Mouse (Mus musculus) embryonic fibroblast, embryonic 13.5 days (primary cell): Measurements from ENCODE around the gene 2510002D24Rik. TPM values are rescaled to one million over a fixed set of nuclear protein-coding genes. Genes with fewer than 3 reads are reported as not detected.
"Not testable (repeated sequence)": the region's sequence is repeated elsewhere in the genome, so short reads cannot be mapped to it uniquely, and the experiment has no call there.

Source experiments
- H3K27ac ChIP-seq: 2 replicates; pipeline ENCODE4 v1.5.1; 2012; ENCODE audit warnings: low read length, control low read depth, inconsistent platforms; ENCODE audit not compliant: insufficient read depth
- H3K4me1 ChIP-seq: 2 replicates; pipeline ENCODE4 v1.6.1; 2011; ENCODE audit warnings: low read length; ENCODE audit not compliant: control insufficient read depth, insufficient read depth
- H3K4me3 ChIP-seq: 2 replicates; pipeline ENCODE4 v1.5.1; 2011; ENCODE audit warnings: mild to moderate bottlenecking, control low read depth, low read length; ENCODE audit not compliant: insufficient read depth
- CTCF ChIP-seq: IDR thresholded peaks from 2 replicates; pipeline ENCODE4 v1.5.1; 2011; ENCODE audit warnings: mild to moderate bottlenecking, control low read depth, low read length, moderate library complexity, borderline replicate concordance; ENCODE audit not compliant: insufficient read depth
- POLR2A ChIP-seq: IDR thresholded peaks from 2 replicates; pipeline ENCODE4 v1.6.1; 2011; ENCODE audit warnings: low read depth, mild to moderate bottlenecking, control low read depth, low read length, moderate library complexity
- polyA plus RNA-seq: library from polyadenylated mRNA; stranded (reverse); fragments of >200 nt; gene quantifications from 2 replicates; pipeline ENCODE4 v1.2.4, GENCODE M21; 2011; ENCODE audit warnings: low read depth; ENCODE audit not compliant: missing spikeins, insufficient read length

2510002D24Rik gene
- polyA plus RNA-seq, 1 experiment, result 11.7 TPM

DNA sequence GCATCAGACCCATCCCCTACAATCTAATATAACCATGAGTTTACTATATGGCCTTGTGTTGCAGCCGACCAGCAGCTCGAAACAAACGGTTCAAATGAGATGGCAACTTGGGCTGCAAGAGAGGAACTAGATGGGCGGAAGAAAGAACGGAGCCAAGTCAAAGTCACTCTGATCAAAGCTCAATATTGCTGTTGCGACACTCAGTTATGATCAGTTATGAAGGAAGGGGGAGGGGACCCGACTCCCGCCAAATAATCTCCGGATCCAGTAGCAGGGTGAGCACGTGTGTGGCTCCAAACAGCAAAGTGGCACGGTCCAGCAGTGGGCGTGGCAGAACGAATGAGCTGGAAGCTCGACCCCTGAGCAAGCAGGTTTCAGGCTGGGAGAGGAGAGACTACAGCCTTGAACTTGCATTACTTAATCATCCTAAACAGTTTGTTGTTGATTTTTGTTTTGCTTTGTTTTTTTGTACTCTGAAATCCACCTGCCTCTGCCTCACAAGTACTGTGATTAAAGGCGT, 10.0 kb downstream of the 2510002D24Rik start:
- H3K4me1 ChIP-seq, result no peaks in the 10 kb centered on the region
- TF ChIP-seq POLR2A (no peak), CTCF (no peak)
- H3K4me3 ChIP-seq, result no peak overlapping the region
- no peak overlapping the region for H3K27ac ChIP-seq

DNA sequence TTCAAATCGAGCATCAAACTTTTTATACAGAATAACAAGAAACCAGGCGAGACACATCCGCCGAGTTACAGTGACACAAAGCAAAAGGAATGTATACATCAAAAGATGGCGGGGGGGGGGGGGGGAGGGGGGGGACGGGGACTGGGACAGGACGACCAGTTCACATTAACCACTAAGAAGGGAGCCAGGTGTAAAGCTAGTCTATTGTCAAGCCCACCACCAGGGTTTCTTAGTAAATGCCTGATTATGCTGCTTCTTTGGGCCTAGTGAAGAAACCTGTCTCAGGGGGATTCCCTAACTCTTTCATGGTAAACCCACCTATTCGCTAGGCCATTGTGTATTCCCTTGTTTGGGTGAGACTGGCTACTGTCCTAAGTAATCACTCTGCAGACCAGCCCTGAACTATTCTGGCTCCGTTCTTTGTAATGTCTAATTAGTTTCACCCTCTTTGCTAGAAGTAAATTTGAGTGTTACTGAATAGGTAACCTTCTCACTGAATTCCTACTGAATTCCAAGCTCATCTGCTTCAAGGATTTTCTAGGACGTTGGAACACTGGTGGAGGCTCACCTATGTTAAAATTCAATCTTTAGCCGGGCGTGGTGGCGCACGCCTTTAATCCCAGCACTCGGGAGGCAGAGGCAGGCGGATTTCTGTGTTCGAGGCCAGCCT, 13.3 kb downstream of the 2510002D24Rik start:
- H3K4me1 ChIP-seq, H3K4me3 ChIP-seq, H3K27ac ChIP-seq: not testable (repeated sequence)

DNA sequence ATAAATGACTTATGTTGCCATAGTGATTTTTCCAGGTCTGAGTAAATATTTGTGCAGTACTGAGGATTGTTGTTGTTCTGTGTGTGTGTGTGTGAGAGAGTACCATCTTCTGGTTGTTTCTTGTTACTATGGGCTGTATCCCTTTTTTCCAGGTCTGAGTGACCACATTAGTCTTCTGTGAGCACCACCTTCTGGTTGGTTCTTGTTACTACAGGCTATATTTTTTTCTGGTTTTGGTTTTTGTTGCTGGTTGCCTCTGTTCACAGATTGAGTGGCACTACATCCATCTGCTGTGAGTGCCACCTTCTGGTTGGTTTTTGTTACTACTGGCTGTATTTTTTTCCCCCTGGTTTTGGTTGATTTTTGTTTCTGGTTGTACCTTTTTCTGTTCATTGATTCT, 22.2 kb downstream of the 2510002D24Rik start:
- H3K4me3 ChIP-seq, result no peak overlapping the region
- no peaks in the 10 kb centered on the region for H3K4me1 ChIP-seq
- no peak overlapping the region for H3K27ac ChIP-seq
- TF ChIP-seq POLR2A (no peak), CTCF (no peak)

DNA sequence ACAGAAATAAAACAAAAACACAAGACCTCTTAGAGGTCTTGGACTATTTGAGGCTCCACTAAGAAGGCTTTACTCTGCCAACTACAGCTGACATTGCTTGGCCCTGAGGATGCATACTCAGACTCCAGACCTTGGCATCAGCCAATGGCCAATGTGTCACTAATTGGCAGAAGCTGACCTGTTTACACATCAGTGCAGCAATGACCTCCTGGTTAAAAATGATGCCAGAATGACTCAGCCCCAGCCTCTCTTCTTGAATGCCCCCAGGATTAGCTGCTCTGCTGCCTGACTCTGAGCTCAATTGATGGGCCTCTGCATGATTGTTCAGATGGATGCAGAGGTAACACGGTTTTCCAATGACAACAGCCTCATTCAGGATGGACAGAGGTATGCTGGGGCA, 23.8 kb downstream of the 2510002D24Rik start:
- H3K4me3 ChIP-seq, result no peak overlapping the region
- H3K4me1 ChIP-seq, result no peaks in the 10 kb centered on the region
- H3K27ac ChIP-seq, result no peak overlapping the region
- no peak for TF ChIP-seq CTCF
- TF ChIP-seq POLR2A, result no peak

DNA sequence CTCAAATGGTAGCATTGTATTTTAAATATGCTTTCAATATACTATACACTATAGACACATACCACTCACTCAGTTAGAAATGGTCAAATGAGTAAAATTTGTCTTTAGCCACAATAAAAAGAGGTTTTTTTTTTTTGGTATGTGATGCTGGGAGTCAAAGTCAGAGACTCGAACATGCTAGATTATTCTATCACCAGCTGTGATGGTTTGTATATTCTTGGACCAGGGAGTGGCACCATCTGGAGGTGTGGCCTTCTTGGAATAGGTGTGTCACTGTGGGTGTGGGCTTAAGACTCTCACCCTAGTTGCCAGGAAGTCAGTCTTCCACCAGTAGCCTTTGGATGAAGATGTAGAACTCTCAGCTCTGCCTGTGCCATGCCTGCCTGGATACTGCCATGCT, 34.1 kb downstream of the 2510002D24Rik start:
- not testable (repeated sequence) for H3K27ac ChIP-seq, H3K4me3 ChIP-seq, H3K4me1 ChIP-seq

DNA sequence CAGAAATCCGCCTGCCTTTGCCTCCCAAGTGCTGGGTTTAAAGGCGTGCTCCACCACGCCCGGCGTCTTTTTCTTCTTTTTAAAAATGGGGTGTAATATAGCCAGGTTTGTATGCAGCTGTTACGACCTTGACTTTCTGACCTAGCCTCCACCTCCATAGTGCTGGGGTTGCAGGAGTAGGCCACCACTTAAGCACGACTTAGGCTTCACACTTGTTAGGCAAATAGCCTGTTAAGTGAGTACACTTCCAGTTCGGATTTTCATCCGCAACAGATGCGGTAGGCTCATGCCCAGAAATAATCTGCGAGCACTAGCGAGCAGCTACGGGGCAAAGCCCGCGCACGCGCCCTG, 39.7 kb downstream of the 2510002D24Rik start:
- Histone ChIP-seq H3K4me3 (peak overlapping the region; percentile 79), H3K4me1 (0 out of 2 replicates have a peak, but pooled peaks cover 2% of the 10 kb centered on the region), H3K27ac (peak overlapping the region; percentile 41)
- TF ChIP-seq POLR2A, result no peak
- TF ChIP-seq CTCF, result no peak

DNA sequence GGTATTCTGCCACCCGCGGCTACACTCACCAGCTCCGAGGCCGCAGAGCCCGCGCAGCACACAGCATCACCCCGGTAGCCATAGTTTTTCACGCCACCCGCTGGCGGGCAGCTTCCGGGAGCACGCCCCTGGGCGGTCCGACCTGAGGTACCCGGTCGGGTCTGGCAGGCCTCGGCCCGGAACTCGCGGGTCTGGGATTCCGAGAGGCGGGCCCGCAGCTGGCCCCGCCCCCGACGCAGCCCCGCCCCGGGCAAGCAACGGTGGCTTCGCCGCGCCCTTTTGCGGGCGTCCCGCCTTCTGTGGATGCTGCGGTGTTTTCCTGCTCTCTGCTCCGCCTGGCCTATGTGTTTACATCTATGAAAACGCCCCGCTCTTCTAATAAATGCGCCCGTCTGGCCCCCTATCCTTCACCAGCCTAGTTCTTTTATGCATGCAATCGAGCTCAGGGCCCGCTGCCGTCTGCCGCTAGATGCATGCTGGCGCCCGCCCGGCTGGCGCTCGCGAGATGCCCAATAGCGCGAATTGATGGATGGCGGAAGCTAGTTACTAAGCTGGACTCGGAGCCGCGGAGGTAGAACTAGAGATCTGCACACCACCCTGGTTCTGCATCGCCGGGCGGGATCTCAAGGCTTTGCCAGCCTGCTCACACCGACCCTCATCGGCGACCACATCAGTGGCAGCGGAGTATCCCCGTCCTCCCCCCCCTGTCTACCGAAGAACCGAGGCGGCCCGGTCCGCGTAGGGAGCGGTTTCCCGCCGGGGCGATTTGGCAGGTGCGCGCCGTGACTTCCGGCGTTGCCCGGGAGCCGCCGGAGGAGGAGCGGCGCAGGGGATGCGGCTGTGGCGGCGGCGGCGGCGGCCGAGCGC, 40.3 kb downstream of the 2510002D24Rik start, which contains the start of the genes Mrpl40 and Hira:
Gene Mrpl40, minus strand, starts transcription at position 421 of the 867 bp plus-strand sequence.
Gene Hira, plus strand, starts transcription at position 596 of the 867 bp plus-strand sequence.
- no peak for TF ChIP-seq CTCF
- peak; percentile 79 for TF ChIP-seq POLR2A
- Histone ChIP-seq H3K4me1 (0 out of 2 replicates have a peak, but pooled peaks cover 2% of the 10 kb centered on the region), H3K27ac (peak within 1 kb of the TSS; percentile 85), H3K4me3 (peak within 1 kb of the TSS; percentile 79)

DNA sequence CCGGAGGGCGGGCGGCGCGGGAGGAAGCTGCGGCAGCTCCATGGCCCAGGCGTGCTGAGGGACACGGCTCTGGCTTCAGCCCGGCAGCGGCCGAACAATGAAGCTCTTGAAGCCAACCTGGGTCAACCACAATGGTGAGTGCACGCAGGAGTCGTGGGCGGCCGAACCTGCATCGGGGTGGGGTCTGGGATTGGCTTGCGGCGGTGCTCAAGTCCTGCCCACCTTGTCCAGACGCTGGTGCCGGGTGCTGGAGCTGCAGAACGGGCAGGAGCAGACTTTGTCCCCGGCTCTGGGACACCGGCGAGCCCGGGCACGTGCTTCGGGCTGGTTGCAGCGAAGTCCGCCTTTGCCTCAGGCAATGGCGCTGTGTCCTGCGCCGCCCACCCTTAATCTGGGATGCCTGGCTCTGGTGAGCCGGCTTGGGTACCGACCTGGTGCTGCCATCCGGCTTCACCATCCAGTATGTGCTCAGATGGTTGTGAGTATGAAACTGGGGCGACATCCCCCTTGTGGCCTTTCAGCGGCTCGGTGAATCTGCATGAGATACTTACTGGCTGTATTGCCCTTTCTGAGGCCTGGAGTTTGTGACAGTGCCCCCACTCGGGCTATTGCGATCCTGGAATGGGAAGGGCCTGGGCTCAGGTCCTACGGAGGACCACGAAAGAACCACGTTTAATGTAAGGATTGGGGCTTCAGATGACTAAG, 41.2 kb downstream of the 2510002D24Rik start:
- TF ChIP-seq CTCF (peak; percentile 12; the same call in 1 of the 2 replicates), POLR2A (no peak)

DNA sequence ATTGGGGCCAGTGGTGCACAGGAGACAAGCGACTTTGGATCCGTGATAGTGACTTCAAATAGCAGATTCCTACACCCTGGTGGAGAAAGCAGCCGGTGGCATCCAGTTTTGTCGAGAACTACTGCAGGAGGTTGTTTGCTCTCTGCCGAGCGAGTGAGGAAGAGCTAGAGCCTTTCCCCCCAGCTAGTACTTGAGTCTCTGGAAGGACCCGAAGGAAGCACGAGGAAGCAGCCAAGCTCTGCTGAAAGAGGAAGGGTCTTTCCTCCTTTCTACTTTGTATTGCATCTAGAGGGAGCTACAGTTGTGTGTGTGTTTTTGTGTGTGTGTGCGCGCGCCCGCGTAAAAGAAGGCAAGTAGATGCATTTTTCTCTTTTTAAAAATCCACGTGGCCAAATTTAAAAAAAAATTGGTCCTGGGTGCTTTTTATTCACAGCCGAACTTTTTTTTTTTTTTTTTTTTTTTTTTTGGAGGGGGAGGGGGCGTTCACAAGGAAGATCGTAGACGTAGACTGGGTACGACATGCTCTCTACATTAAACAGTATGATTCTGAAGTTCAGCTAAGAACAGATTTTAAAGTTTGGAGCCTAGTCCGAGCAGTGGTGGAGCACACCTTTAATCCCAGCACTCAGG, 41.8 kb downstream of the 2510002D24Rik start:
- TF ChIP-seq CTCF (no peak), POLR2A (no peak)
- Histone ChIP-seq H3K27ac (peak overlapping the region; percentile 67), H3K4me3 (peak overlapping the region; percentile 78), H3K4me1 (0 out of 2 replicates have a peak, but pooled peaks cover 2% of the 10 kb centered on the region)

More for the DNA sequence above, 41.2 kb downstream of the 2510002D24Rik start:
- peak overlapping the region; percentile 67 for H3K27ac ChIP-seq
- 0 out of 2 replicates have a peak, but pooled peaks cover 2% of the 10 kb centered on the region for H3K4me1 ChIP-seq
- peak overlapping the region; percentile 78 for H3K4me3 ChIP-seq
